Mouse (Mus musculus) olfactory bulb, adult 2 months (tissue): ENCODE measurements around the gene Sctr.

ENCODE experiments used
- CTCF ChIP-seq: fragments of 200-500 bp; IDR thresholded peaks from 2 replicates; pipeline ENCODE4 v1.5.1; 2012; ENCODE audit warnings: low read depth, mild to moderate bottlenecking, low read length, moderate library complexity; ENCODE audit not compliant: insufficient read depth
- POLR2A ChIP-seq: fragments of 200-500 bp; IDR thresholded peaks from 2 replicates; pipeline ENCODE4 v1.6.1; 2012; ENCODE audit warnings: mild to moderate bottlenecking, low read depth, low read length, moderate library complexity; ENCODE audit not compliant: insufficient read depth

DNA sequence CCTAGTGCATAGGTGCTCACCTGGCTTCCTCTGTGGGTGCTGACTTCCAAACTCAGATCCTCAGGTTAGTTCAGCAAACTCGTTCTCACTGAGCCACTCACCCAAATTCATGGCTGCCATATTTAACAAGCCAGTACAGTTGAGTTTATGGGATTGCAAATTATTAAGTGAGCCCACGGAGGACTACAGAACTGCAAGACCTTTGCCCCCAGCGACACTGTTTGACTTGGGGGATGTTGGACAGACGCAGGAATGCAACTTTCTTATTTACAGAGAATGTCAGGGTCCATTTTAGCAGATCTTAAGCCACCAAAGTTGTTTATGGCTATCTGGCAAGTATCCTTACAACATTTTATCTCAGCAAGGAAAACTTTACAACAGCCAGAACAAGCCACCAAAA lies 31.6 kb upstream of the Sctr start:
- TF ChIP-seq POLR2A (no peak), CTCF (no peak)
